Mouse (Mus musculus) intestine, embryonic 14.5 days (tissue): Measurements from ENCODE around the gene Mbnl2. TPM values are rescaled to one million over a fixed set of nuclear protein-coding genes. Genes with fewer than 3 reads are reported as not detected.
A peak's percentile ranks its signal among the peaks of the same experiment; 100 is the strongest.

Experiments
- ATAC-seq: fragments of 200-750 bp; cut with Nextera tagmentation; replicated peaks from 2 replicates; pipeline ENCODE4 v1.8.0; 2017; ENCODE audit warnings: low read depth, moderate number of reproducible peaks, moderate TSS enrichment, moderate library complexity; ENCODE audit not compliant: low FRiP score, low TSS enrichment
- DNase-seq: peaks from one replicate; pipeline ENCODE4 v3.0.0-alpha.2; 2018; ENCODE audit warnings: low spot score
- H3K27ac ChIP-seq: fragments of 300-500 bp; sonication (generic); 2 replicates; pipeline ENCODE4 v1.5.1; 2014; ENCODE audit warnings: low read depth, mild to moderate bottlenecking, control low read depth
- H3K27me3 ChIP-seq: fragments of 300-500 bp; sonication (generic); replicated peaks from 2 replicates; pipeline ENCODE4 v1.6.1; 2014; ENCODE audit warnings: low read length, control low read depth; ENCODE audit not compliant: control insufficient read depth, insufficient read depth
- H3K36me3 ChIP-seq: fragments of 300-500 bp; sonication (generic); 2 replicates; pipeline ENCODE4 v1.6.1; 2014; ENCODE audit warnings: low read length, control low read depth; ENCODE audit not compliant: control insufficient read depth, insufficient read depth
- H3K4me1 ChIP-seq: fragments of 300-500 bp; sonication (generic); replicated peaks from 2 replicates; pipeline ENCODE4 v1.6.1; 2014; ENCODE audit warnings: low read length, control low read depth, mixed read lengths; ENCODE audit not compliant: control insufficient read depth, insufficient read depth
- H3K4me2 ChIP-seq: fragments of 300-500 bp; sonication (generic); 2 replicates; pipeline ENCODE4 v1.6.1; 2014; ENCODE audit warnings: low read length
- H3K4me3 ChIP-seq: fragments of 300-500 bp; sonication (generic); 2 replicates; pipeline ENCODE4 v1.5.1; 2014; ENCODE audit warnings: low read depth, low read length, control low read depth, mixed read lengths
- H3K9ac ChIP-seq: fragments of 300-500 bp; sonication (generic); 2 replicates; pipeline ENCODE4 v1.6.1; 2014; ENCODE audit warnings: mild to moderate bottlenecking, low read length
- H3K9me3 ChIP-seq: fragments of 300-500 bp; sonication (generic); 2 replicates; pipeline ENCODE4 v1.6.1; 2016; ENCODE audit warnings: low read length, control low read depth; ENCODE audit not compliant: control insufficient read depth
- WGBS: fragments of 180-500 bp; shearing (Covaris S2); extraction: QIAGEN DNeasy Blood & Tissue Kit; methylation state at CpG from one replicate; pipeline ENCODE4 v1.1.7; 2014; 5-methylcytosine and 5-hydroxymethylcytosine counted together
- polyA plus RNA-seq: library from polyadenylated mRNA; unstranded; fragments of >200 nt; fragmentation: Nextera tagmentation; extraction: Ambion mirVana; gene quantifications from 2 replicates; pipeline ENCODE4 v1.2.1, GENCODE M21; 2014

The Mbnl2 gene
- polyA plus RNA-seq, 1 experiment from 2014 or later: 111 TPM

- Histone ChIP-seq H3K4me2 (no peak overlapping the region), H3K27ac (no peak overlapping the region), H3K36me3 (peaks cover 4% of the 10 kb centered on the region; the same call in 1 of the 2 replicates), H3K4me1 (no peaks in the 10 kb centered on the region), H3K9ac (no peak overlapping the region), H3K27me3 (no peaks in the 10 kb centered on the region), H3K4me3 (no peak overlapping the region), H3K9me3 (no peaks in the 10 kb centered on the region)
- no peak for DNase-seq
- no peak for ATAC-seq
- WGBS: 86% methylated on average over 4 of the region's 4 CpGs
Measured at GRCm38 (mm10) chr14:120441256-120441655, 165.8 kb downstream of the Mbnl2 start.

- 74% methylated on average over 13 of the region's 13 CpGs for WGBS
- Histone ChIP-seq H3K4me3 (no peak overlapping the region), H3K9ac (no peak overlapping the region), H3K36me3 (peaks cover 3% of the 10 kb centered on the region; the same call in 1 of the 2 replicates), H3K4me2 (no peak overlapping the region), H3K27ac (no peak overlapping the region), H3K27me3 (no peaks in the 10 kb centered on the region), H3K4me1 (no peaks in the 10 kb centered on the region), H3K9me3 (no peaks in the 10 kb centered on the region)
- no peak for ATAC-seq
- DNase-seq: no peak
Measured at GRCm38 (mm10) chr14:120441836-120442235, 166.4 kb downstream of the Mbnl2 start.

- peaks cover 6% of the 10 kb centered on the region; the same call in 1 of the 2 replicates for H3K9me3 ChIP-seq
- H3K27me3 ChIP-seq: no peaks in the 10 kb centered on the region
- 93% methylated on average over 7 of the region's 7 CpGs for WGBS
- no peak overlapping the region for H3K4me2 ChIP-seq
- no peak overlapping the region for H3K9ac ChIP-seq
- H3K27ac ChIP-seq: no peak overlapping the region
- no peak for ATAC-seq
- no peaks in the 10 kb centered on the region for H3K36me3 ChIP-seq
- no peak overlapping the region for H3K4me3 ChIP-seq
- DNase-seq: no peak
- H3K4me1 ChIP-seq: no peaks in the 10 kb centered on the region
Measured at GRCm38 (mm10) chr14:120454221-120454620, 178.8 kb downstream of the Mbnl2 start.

- Histone ChIP-seq H3K4me1 (no peaks in the 10 kb centered on the region), H3K9ac (no peak overlapping the region), H3K27ac (no peak overlapping the region), H3K27me3 (no peaks in the 10 kb centered on the region), H3K4me2 (no peak overlapping the region), H3K36me3 (no peaks in the 10 kb centered on the region), H3K4me3 (no peak overlapping the region), H3K9me3 (no peaks in the 10 kb centered on the region)
- DNase-seq (no peak), ATAC-seq (no peak)
- 93% methylated on average over 3 of the region's 3 CpGs for WGBS
Measured at GRCm38 (mm10) chr14:120463938-120464727, 188.7 kb downstream of the Mbnl2 start.

GRCm38 (mm10) chr14:120466816-120467215 lies 191.3 kb downstream of the Mbnl2 start:
- no peaks in the 10 kb centered on the region for H3K9me3 ChIP-seq

GRCm38 (mm10) chr14:120469126-120469790 lies 193.8 kb downstream of the Mbnl2 start:
- DNase-seq: no peak
- no peaks in the 10 kb centered on the region for H3K36me3 ChIP-seq
- no peaks in the 10 kb centered on the region for H3K27me3 ChIP-seq
- H3K4me3 ChIP-seq: no peak overlapping the region
- no peaks in the 10 kb centered on the region for H3K4me1 ChIP-seq
- 84% methylated on average over 14 of the region's 14 CpGs for WGBS
- H3K27ac ChIP-seq: no peak overlapping the region
- H3K9me3 ChIP-seq: no peaks in the 10 kb centered on the region
- no peak overlapping the region for H3K9ac ChIP-seq
- H3K4me2 ChIP-seq: no peak overlapping the region
- no peak for ATAC-seq

More at GRCm38 (mm10) chr14:120466816-120467215, 191.3 kb downstream of the Mbnl2 start:
- Histone ChIP-seq H3K9ac (no peak overlapping the region), H3K4me2 (no peak overlapping the region), H3K4me1 (no peaks in the 10 kb centered on the region), H3K36me3 (no peaks in the 10 kb centered on the region), H3K27me3 (no peaks in the 10 kb centered on the region), H3K27ac (no peak overlapping the region), H3K4me3 (no peak overlapping the region)
- 82% methylated on average over 4 of the region's 4 CpGs for whole genome bisulfite sequencing
- DNase-seq (no peak), ATAC-seq (no peak)

- Histone ChIP-seq H3K4me3 (peak overlapping the region; percentile 76), H3K4me2 (peak overlapping the region; percentile 70; the same call in 1 of the 2 replicates)
Measured at GRCm38 (mm10) chr14:120476186-120476697, 200.8 kb downstream of the Mbnl2 start.

GRCm38 (mm10) chr14:120477288-120477981 lies 202.0 kb downstream of the Mbnl2 start:
- H3K9ac ChIP-seq: peak overlapping the region; percentile 84
- H3K36me3 ChIP-seq: no peaks in the 10 kb centered on the region
- no peaks in the 10 kb centered on the region for H3K9me3 ChIP-seq
- no peaks in the 10 kb centered on the region for H3K27me3 ChIP-seq
- DNase-seq: peak; percentile 100
- 1% methylated on average over 46 of the region's 46 CpGs for WGBS
- H3K27ac ChIP-seq: peak overlapping the region; percentile 96
- H3K4me1 ChIP-seq: peaks cover 4% of the 10 kb centered on the region; the same call in 1 of the 2 replicates
- peak overlapping the region; percentile 73 for H3K4me2 ChIP-seq
- ATAC-seq: peak; percentile 96
- peak overlapping the region; percentile 76 for H3K4me3 ChIP-seq

More at GRCm38 (mm10) chr14:120476186-120476697, 200.8 kb downstream of the Mbnl2 start:
- DNase-seq (no peak), ATAC-seq (no peak)
- Histone ChIP-seq H3K27ac (no peak overlapping the region), H3K4me1 (peaks cover 4% of the 10 kb centered on the region; the same call in 1 of the 2 replicates), H3K9ac (no peak overlapping the region), H3K36me3 (no peaks in the 10 kb centered on the region), H3K9me3 (no peaks in the 10 kb centered on the region), H3K27me3 (no peaks in the 10 kb centered on the region)
- WGBS: 67% methylated on average over 7 of the region's 7 CpGs
